Mouse (Mus musculus): Measurements from ENCODE around the gene Srp9. TPM values are rescaled to one million over a fixed set of nuclear protein-coding genes. Genes with fewer than 3 reads are reported as not detected.
A peak's percentile ranks its signal among the peaks of the same experiment; 100 is the strongest.

Srp9 gene
- total and polyA plus RNA-seq, 2 experiments from 2014 or later = 65.0 to 147 TPM

GRCm38 (mm10) chr1:182138172-182138571 is 13.6 kb downstream of the Srp9 start:
- no peaks in the 10 kb centered on the region for H3K9me3 ChIP-seq (replicated peaks; ENCODE audit: control insufficient read depth, low read length)

GRCm38 (mm10) chr1:182139937-182140336 is 15.4 kb downstream of the Srp9 start:
- no peak for TF ChIP-seq EP300 (IDR thresholded peaks at IDR 0.05; ENCODE audit: low read depth)
- no peak for TF ChIP-seq CTCF (IDR thresholded peaks at IDR 0.05; ENCODE audit: low read depth)
- WGBS = 36% methylated on average over 9 of the region's 9 CpGs
- Histone ChIP-seq H3K4me3 (ENCODE audit: low read depth, low read length) (no peak overlapping the region), H3K4me2 (ENCODE audit: low read depth, low read length) (no peak overlapping the region), H3K27ac (ENCODE audit: low read depth) (no peak overlapping the region), H3K9me3 (replicated peaks; ENCODE audit: control insufficient read depth, low read length) (no peaks in the 10 kb centered on the region), H3K9ac (replicated peaks; ENCODE audit: low read depth, low read length) (no peak overlapping the region), H3K27me3 (ENCODE audit: control insufficient read depth, insufficient read depth, low read length) (no peaks in the 10 kb centered on the region), H3K36me3 (replicated peaks; ENCODE audit: control insufficient read depth, insufficient read depth, low read length) (no peaks in the 10 kb centered on the region), H3K4me1 (ENCODE audit: control insufficient read depth, insufficient read depth) (peaks cover 5% of the 10 kb centered on the region; the same call in 1 of the 2 replicates)
- ATAC-seq (ENCODE audit: insufficient read depth, low read depth) = no peak
- no peak for DNase-seq (ENCODE audit: low spot score)

More at GRCm38 (mm10) chr1:182138172-182138571, 13.6 kb downstream of the Srp9 start:
- Histone ChIP-seq H3K27ac (ENCODE audit: low read depth) (no peak overlapping the region), H3K9ac (replicated peaks; ENCODE audit: low read depth, low read length) (no peak overlapping the region), H3K4me1 (ENCODE audit: control insufficient read depth, insufficient read depth) (peaks cover 5% of the 10 kb centered on the region; the same call in 1 of the 2 replicates), H3K4me2 (ENCODE audit: low read depth, low read length) (no peak overlapping the region), H3K27me3 (ENCODE audit: control insufficient read depth, insufficient read depth, low read length) (no peaks in the 10 kb centered on the region), H3K36me3 (replicated peaks; ENCODE audit: control insufficient read depth, insufficient read depth, low read length) (no peaks in the 10 kb centered on the region), H3K4me3 (ENCODE audit: low read depth, low read length) (no peak overlapping the region)
- ATAC-seq (ENCODE audit: insufficient read depth, low read depth) (no peak), DNase-seq (ENCODE audit: low spot score) (no peak)
- no peak for TF ChIP-seq EP300 (IDR thresholded peaks at IDR 0.05; ENCODE audit: low read depth)
- no peak for TF ChIP-seq CTCF (IDR thresholded peaks at IDR 0.05; ENCODE audit: low read depth)
- 74% methylated on average over 8 of the region's 8 CpGs for WGBS

GRCm38 (mm10) chr1:182140370-182140769 is 15.8 kb downstream of the Srp9 start:
- 2% methylated on average over 6 of the region's 6 CpGs for WGBS
- Histone ChIP-seq H3K36me3 (replicated peaks; ENCODE audit: control insufficient read depth, insufficient read depth, low read length) (no peaks in the 10 kb centered on the region), H3K4me1 (ENCODE audit: control insufficient read depth, insufficient read depth) (peaks cover 5% of the 10 kb centered on the region; the same call in 1 of the 2 replicates), H3K9me3 (replicated peaks; ENCODE audit: control insufficient read depth, low read length) (no peaks in the 10 kb centered on the region), H3K9ac (replicated peaks; ENCODE audit: low read depth, low read length) (no peak overlapping the region), H3K27ac (ENCODE audit: low read depth) (no peak overlapping the region), H3K4me3 (ENCODE audit: low read depth, low read length) (no peak overlapping the region), H3K4me2 (ENCODE audit: low read depth, low read length) (no peak overlapping the region), H3K27me3 (ENCODE audit: control insufficient read depth, insufficient read depth, low read length) (no peaks in the 10 kb centered on the region)
- ATAC-seq (ENCODE audit: insufficient read depth, low read depth) = peak; percentile 84
- TF ChIP-seq EP300 (IDR thresholded peaks at IDR 0.05; ENCODE audit: low read depth) = no peak
- peak; percentile 94 for TF ChIP-seq CTCF (IDR thresholded peaks at IDR 0.05; ENCODE audit: low read depth)
- DNase-seq (ENCODE audit: low spot score) = peak; percentile 60

- TF ChIP-seq EP300 (IDR thresholded peaks at IDR 0.05; ENCODE audit: low read depth) (no peak), CTCF (IDR thresholded peaks at IDR 0.05; ENCODE audit: low read depth) (no peak)
- Histone ChIP-seq H3K9me3 (replicated peaks; ENCODE audit: control insufficient read depth, low read length) (no peaks in the 10 kb centered on the region), H3K36me3 (replicated peaks; ENCODE audit: control insufficient read depth, insufficient read depth, low read length) (no peaks in the 10 kb centered on the region), H3K27me3 (ENCODE audit: control insufficient read depth, insufficient read depth, low read length) (no peaks in the 10 kb centered on the region), H3K9ac (replicated peaks; ENCODE audit: low read depth, low read length) (no peak overlapping the region), H3K4me3 (ENCODE audit: low read depth, low read length) (no peak overlapping the region), H3K4me2 (ENCODE audit: low read depth, low read length) (no peak overlapping the region), H3K27ac (ENCODE audit: low read depth) (no peak overlapping the region), H3K4me1 (ENCODE audit: control insufficient read depth, insufficient read depth) (peaks cover 5% of the 10 kb centered on the region; the same call in 1 of the 2 replicates)
- WGBS = 92% methylated on average over 13 of the region's 13 CpGs
- DNase-seq (ENCODE audit: low spot score) = no peak
- no peak for ATAC-seq (ENCODE audit: insufficient read depth, low read depth)
Observed at GRCm38 (mm10) chr1:182142725-182143124, 18.2 kb downstream of the Srp9 start.

GRCm38 (mm10) chr1:182143288-182143687 is 18.8 kb downstream of the Srp9 start:
- Histone ChIP-seq H3K4me2 (ENCODE audit: low read depth, low read length) (no peak overlapping the region), H3K27me3 (ENCODE audit: control insufficient read depth, insufficient read depth, low read length) (no peaks in the 10 kb centered on the region), H3K9ac (replicated peaks; ENCODE audit: low read depth, low read length) (no peak overlapping the region), H3K4me3 (ENCODE audit: low read depth, low read length) (no peak overlapping the region), H3K36me3 (replicated peaks; ENCODE audit: control insufficient read depth, insufficient read depth, low read length) (no peaks in the 10 kb centered on the region), H3K4me1 (ENCODE audit: control insufficient read depth, insufficient read depth) (peaks cover 11% of the 10 kb centered on the region), H3K9me3 (replicated peaks; ENCODE audit: control insufficient read depth, low read length) (0 out of 2 replicates have a peak, but pooled peaks cover 3% of the 10 kb centered on the region), H3K27ac (ENCODE audit: low read depth) (no peak overlapping the region)
- TF ChIP-seq CTCF (IDR thresholded peaks at IDR 0.05; ENCODE audit: low read depth) (peak; percentile 25; the same call in 1 of the 2 replicates), EP300 (IDR thresholded peaks at IDR 0.05; ENCODE audit: low read depth) (no peak)
- ATAC-seq (ENCODE audit: insufficient read depth, low read depth) (no peak), DNase-seq (ENCODE audit: low spot score) (no peak)
- WGBS = 61% methylated on average over 8 of the region's 8 CpGs

- H3K9me3 ChIP-seq (replicated peaks; ENCODE audit: control insufficient read depth, low read length) = 0 out of 2 replicates have a peak, but pooled peaks cover 3% of the 10 kb centered on the region
- WGBS = 70% methylated on average over 5 of the region's 5 CpGs
- no peak overlapping the region for H3K27ac ChIP-seq (ENCODE audit: low read depth)
- no peaks in the 10 kb centered on the region for H3K27me3 ChIP-seq (ENCODE audit: control insufficient read depth, insufficient read depth, low read length)
- peaks cover 7% of the 10 kb centered on the region; the same call in 1 of the 2 replicates for H3K4me1 ChIP-seq (ENCODE audit: control insufficient read depth, insufficient read depth)
- no peak overlapping the region for H3K4me3 ChIP-seq (ENCODE audit: low read depth, low read length)
- TF ChIP-seq CTCF (IDR thresholded peaks at IDR 0.05; ENCODE audit: low read depth) = no peak
- no peak for TF ChIP-seq EP300 (IDR thresholded peaks at IDR 0.05; ENCODE audit: low read depth)
- H3K36me3 ChIP-seq (replicated peaks; ENCODE audit: control insufficient read depth, insufficient read depth, low read length) = no peaks in the 10 kb centered on the region
- H3K4me2 ChIP-seq (ENCODE audit: low read depth, low read length) = no peak overlapping the region
- no peak for DNase-seq (ENCODE audit: low spot score)
- ATAC-seq (ENCODE audit: insufficient read depth, low read depth) = no peak
- no peak overlapping the region for H3K9ac ChIP-seq (replicated peaks; ENCODE audit: low read depth, low read length)
Observed at GRCm38 (mm10) chr1:182145546-182145945, 21.0 kb downstream of the Srp9 start.
